Mouse (Mus musculus): ENCODE data around the gene Twsg1. TPM values are rescaled to one million over a fixed set of nuclear protein-coding genes. Genes with fewer than 3 reads are reported as not detected.

Gene Twsg1
- total and polyA plus RNA-seq, 2 experiments: 16.3 to 21.2 TPM

DNA sequence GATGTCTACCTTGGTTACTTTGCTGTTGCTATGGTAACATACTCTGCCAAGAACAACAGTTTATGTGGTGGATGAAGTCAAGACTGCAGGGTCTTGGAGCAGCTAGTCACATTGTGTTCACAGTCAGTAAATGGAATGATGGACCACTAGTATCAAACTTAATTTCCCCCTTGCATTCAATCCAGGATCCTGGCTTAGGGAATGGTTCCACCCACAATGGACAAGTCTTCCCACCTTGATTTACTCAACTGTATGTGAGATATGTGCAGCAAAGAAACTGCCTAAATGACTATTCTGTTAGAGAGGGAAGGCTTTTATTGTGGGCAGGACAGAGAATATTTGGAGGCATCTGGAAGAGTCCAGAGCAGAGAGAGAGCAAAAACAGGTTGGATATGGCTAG, 42.8 kb downstream of the Twsg1 start:
- Histone ChIP-seq H3K36me3 (ENCODE audit: control insufficient read depth, insufficient read depth, low read length) (no peaks in the 10 kb centered on the region), H3K27ac (replicated peaks; ENCODE audit: insufficient read depth, low read depth, low read length) (no peak overlapping the region), H3K9ac (ENCODE audit: low read depth, low read length) (no peak overlapping the region), H3K4me3 (ENCODE audit: insufficient read depth, low read depth, low read length) (no peak overlapping the region), H3K79me2 (ENCODE audit: control insufficient read depth, insufficient read depth, low read length) (no peaks in the 10 kb centered on the region), H3K27me3 (ENCODE audit: control insufficient read depth, insufficient read depth, low read length) (no peaks in the 10 kb centered on the region), H3K4me1 (ENCODE audit: control insufficient read depth, insufficient read depth, low read length) (no peaks in the 10 kb centered on the region)
- no peak for TF ChIP-seq POLR2A (IDR thresholded peaks at IDR 0.05; ENCODE audit: extremely low read depth, insufficient read depth, low read length)
- TF ChIP-seq CTCF (IDR thresholded peaks at IDR 0.05; ENCODE audit: low read depth, low read length): no peak
- no peak for DNase-seq (ENCODE audit: extremely low read depth, low read depth, low spot score)

DNA sequence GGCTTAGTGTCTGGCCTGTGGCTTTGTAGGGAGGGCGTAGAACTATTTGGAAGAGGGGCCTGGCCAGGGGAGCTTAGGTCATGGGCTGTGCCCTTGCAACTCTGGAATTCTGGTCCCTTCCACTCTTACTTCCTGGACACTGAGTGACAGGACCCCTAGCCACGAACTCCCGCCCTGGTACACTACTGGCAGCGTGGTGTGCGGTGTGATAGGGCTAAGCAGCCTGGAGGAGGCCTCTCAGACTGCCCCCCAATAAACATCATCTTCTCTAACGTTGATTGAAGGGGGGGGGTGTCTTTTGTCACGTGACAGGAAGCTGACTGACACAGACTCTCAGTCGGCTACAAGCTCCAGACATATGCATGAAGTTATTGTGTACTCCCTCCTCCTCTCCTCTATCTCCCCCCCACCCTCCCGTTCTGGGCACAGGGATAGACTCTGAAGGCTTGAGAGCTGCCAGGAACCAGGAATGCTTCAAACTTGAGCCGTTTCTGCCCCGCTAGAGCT, 44.1 kb downstream of the Twsg1 start:
- no peaks in the 10 kb centered on the region for H3K27me3 ChIP-seq (ENCODE audit: control insufficient read depth, insufficient read depth, low read length)
- no peak for DNase-seq (ENCODE audit: extremely low read depth, low read depth, low spot score)
- no peaks in the 10 kb centered on the region for H3K4me1 ChIP-seq (ENCODE audit: control insufficient read depth, insufficient read depth, low read length)
- no peaks in the 10 kb centered on the region for H3K79me2 ChIP-seq (ENCODE audit: control insufficient read depth, insufficient read depth, low read length)
- 59% methylated on average over 11 of the region's 11 CpGs for WGBS
- H3K36me3 ChIP-seq (ENCODE audit: control insufficient read depth, insufficient read depth, low read length): no peaks in the 10 kb centered on the region
- peak overlapping the region; percentile 34; the same call in 1 of the 2 replicates for H3K9ac ChIP-seq (ENCODE audit: low read depth, low read length)
- H3K4me3 ChIP-seq (ENCODE audit: insufficient read depth, low read depth, low read length): no peak overlapping the region; the same call in 1 of the 2 replicates
- TF ChIP-seq POLR2A (IDR thresholded peaks at IDR 0.05; ENCODE audit: extremely low read depth, insufficient read depth, low read length): no peak
- no peak for TF ChIP-seq CTCF (IDR thresholded peaks at IDR 0.05; ENCODE audit: low read depth, low read length)
- H3K27ac ChIP-seq (replicated peaks; ENCODE audit: insufficient read depth, low read depth, low read length): peak overlapping the region; percentile 40; the same call in 1 of the 2 replicates

DNA sequence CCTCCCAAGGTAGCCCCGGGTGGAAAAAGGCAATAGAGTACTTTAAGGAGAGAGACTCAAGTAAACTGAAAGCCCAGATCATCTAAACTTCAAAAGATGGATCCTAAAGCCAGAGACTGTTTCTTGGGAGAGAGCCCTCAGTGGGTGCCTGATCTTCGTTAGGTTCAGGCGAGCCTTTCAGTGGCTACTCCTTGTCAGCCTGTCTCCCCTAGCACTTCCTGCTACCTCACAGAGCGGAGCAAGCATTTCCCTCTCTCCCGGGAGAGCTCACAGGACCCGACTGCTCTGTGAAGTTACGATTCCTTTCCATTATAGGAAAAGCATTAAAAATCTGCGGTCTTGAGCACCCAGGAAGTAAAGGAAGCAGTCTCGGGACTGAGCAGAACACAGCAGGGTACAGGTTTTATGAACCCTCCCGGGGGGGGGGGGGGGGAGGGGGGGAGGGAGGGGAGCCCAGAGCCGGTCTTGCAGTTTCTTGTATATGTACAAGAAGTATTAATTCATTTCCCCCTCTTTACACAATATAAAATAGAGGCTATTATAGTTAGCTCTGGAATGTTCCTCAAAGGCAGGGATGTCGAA, 44.6 kb downstream of the Twsg1 start:
- Histone ChIP-seq H3K4me3 (ENCODE audit: insufficient read depth, low read depth, low read length) (no peak overlapping the region; the same call in 1 of the 2 replicates), H3K4me1 (ENCODE audit: control insufficient read depth, insufficient read depth, low read length) (no peaks in the 10 kb centered on the region), H3K27ac (replicated peaks; ENCODE audit: insufficient read depth, low read depth, low read length) (peak overlapping the region; percentile 40; the same call in 1 of the 2 replicates), H3K9ac (ENCODE audit: low read depth, low read length) (peak overlapping the region; percentile 34; the same call in 1 of the 2 replicates), H3K36me3 (ENCODE audit: control insufficient read depth, insufficient read depth, low read length) (no peaks in the 10 kb centered on the region), H3K79me2 (ENCODE audit: control insufficient read depth, insufficient read depth, low read length) (no peaks in the 10 kb centered on the region), H3K27me3 (ENCODE audit: control insufficient read depth, insufficient read depth, low read length) (no peaks in the 10 kb centered on the region)
- TF ChIP-seq CTCF (IDR thresholded peaks at IDR 0.05; ENCODE audit: low read depth, low read length) (no peak), POLR2A (IDR thresholded peaks at IDR 0.05; ENCODE audit: extremely low read depth, insufficient read depth, low read length) (no peak)
- WGBS: 54% methylated on average over 12 of the region's 12 CpGs
- DNase-seq (ENCODE audit: extremely low read depth, low read depth, low spot score): no peak

DNA sequence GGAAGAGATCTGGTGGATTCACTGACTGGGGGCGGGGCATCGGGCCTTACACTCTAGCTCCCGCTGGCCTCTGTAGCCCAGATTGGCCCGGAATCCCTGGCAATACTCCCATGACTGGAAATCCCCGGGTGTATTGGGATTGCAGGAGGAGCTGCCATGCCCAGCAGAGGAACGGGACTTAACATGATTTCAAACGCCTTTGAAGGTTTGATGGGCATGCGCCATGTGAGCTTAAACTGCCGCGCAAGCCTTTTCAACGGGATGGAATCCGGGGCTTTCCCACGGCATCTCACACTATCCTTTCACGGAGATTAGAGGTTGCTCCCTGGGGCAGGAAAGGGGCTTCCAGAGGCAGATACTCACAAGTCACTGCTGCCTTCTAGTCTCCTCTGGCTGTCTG, 45.8 kb downstream of the Twsg1 start:
- no peak for DNase-seq (ENCODE audit: extremely low read depth, low read depth, low spot score)
- whole genome bisulfite sequencing: 82% methylated on average over 14 of the region's 14 CpGs
- no peaks in the 10 kb centered on the region for H3K27me3 ChIP-seq (ENCODE audit: control insufficient read depth, insufficient read depth, low read length)
- TF ChIP-seq CTCF (IDR thresholded peaks at IDR 0.05; ENCODE audit: low read depth, low read length) (no peak), POLR2A (IDR thresholded peaks at IDR 0.05; ENCODE audit: extremely low read depth, insufficient read depth, low read length) (no peak)
- H3K79me2 ChIP-seq (ENCODE audit: control insufficient read depth, insufficient read depth, low read length): no peaks in the 10 kb centered on the region
- no peaks in the 10 kb centered on the region for H3K36me3 ChIP-seq (ENCODE audit: control insufficient read depth, insufficient read depth, low read length)
- H3K4me3 ChIP-seq (ENCODE audit: insufficient read depth, low read depth, low read length): no peak overlapping the region
- H3K27ac ChIP-seq (replicated peaks; ENCODE audit: insufficient read depth, low read depth, low read length): no peak overlapping the region
- no peaks in the 10 kb centered on the region for H3K4me1 ChIP-seq (ENCODE audit: control insufficient read depth, insufficient read depth, low read length)
- no peak overlapping the region for H3K9ac ChIP-seq (ENCODE audit: low read depth, low read length)

DNA sequence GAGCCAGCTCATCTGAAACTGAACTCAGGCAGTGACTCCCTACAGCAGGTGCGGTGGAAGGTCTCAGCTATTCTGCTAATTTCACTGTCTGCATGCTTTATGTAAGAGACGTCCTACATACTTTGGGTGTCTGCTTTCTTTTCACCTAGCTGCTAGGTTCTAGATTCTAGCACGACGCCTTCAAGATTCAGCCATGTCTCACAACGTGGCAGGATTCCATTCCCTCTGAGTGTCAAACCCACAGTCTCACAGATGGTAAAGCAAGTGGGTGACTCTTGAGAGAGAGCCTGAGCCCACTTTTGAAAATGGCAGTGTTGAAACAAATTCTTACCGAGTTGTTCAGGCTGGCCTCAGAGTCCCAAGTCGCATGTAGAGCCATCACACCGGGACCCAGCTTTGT, 47.2 kb downstream of the Twsg1 start:
- Histone ChIP-seq H3K4me3 (ENCODE audit: insufficient read depth, low read depth, low read length) (no peak overlapping the region), H3K79me2 (ENCODE audit: control insufficient read depth, insufficient read depth, low read length) (no peaks in the 10 kb centered on the region), H3K36me3 (ENCODE audit: control insufficient read depth, insufficient read depth, low read length) (no peaks in the 10 kb centered on the region), H3K27me3 (ENCODE audit: control insufficient read depth, insufficient read depth, low read length) (no peaks in the 10 kb centered on the region), H3K27ac (replicated peaks; ENCODE audit: insufficient read depth, low read depth, low read length) (no peak overlapping the region), H3K9ac (ENCODE audit: low read depth, low read length) (no peak overlapping the region), H3K4me1 (ENCODE audit: control insufficient read depth, insufficient read depth, low read length) (no peaks in the 10 kb centered on the region)
- 95% methylated on average over 8 of the region's 8 CpGs for WGBS
- DNase-seq (ENCODE audit: extremely low read depth, low read depth, low spot score): no peak
- no peak for TF ChIP-seq POLR2A (IDR thresholded peaks at IDR 0.05; ENCODE audit: extremely low read depth, insufficient read depth, low read length)
- TF ChIP-seq CTCF (IDR thresholded peaks at IDR 0.05; ENCODE audit: low read depth, low read length): no peak

DNA sequence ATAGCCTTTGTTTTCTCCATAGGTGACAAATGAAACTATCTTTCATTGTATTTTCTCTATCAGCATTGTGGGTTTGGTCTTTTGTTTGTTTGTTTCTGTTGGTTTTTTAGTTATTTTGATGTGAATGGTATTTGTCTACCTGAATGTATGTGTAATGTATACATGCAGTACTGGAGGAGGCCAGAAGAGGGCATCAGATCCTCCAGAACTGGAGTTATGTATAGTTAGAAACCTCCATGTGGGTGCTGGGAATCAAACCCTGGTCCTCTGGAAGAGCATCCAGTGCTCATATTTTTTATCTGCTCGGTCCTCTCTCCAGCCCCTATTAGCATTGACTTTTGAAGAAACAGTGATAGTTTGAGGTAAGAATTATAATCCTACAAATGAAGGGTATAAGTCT, 48.0 kb downstream of the Twsg1 start:
- no peak overlapping the region for H3K9ac ChIP-seq (ENCODE audit: low read depth, low read length)
- no peak for TF ChIP-seq CTCF (IDR thresholded peaks at IDR 0.05; ENCODE audit: low read depth, low read length)
- DNase-seq (ENCODE audit: extremely low read depth, low read depth, low spot score): no peak
- WGBS: 100% methylated on average over 1 of the region's 1 CpGs
- H3K27me3 ChIP-seq (ENCODE audit: control insufficient read depth, insufficient read depth, low read length): no peaks in the 10 kb centered on the region
- no peak overlapping the region for H3K4me3 ChIP-seq (ENCODE audit: insufficient read depth, low read depth, low read length)
- H3K79me2 ChIP-seq (ENCODE audit: control insufficient read depth, insufficient read depth, low read length): no peaks in the 10 kb centered on the region
- no peaks in the 10 kb centered on the region for H3K36me3 ChIP-seq (ENCODE audit: control insufficient read depth, insufficient read depth, low read length)
- no peaks in the 10 kb centered on the region for H3K4me1 ChIP-seq (ENCODE audit: control insufficient read depth, insufficient read depth, low read length)
- no peak overlapping the region for H3K27ac ChIP-seq (replicated peaks; ENCODE audit: insufficient read depth, low read depth, low read length)

All from liver, adult 2 months (tissue).